Mouse (Mus musculus): Measurements from ENCODE around the gene Olfr1164.

DNA sequence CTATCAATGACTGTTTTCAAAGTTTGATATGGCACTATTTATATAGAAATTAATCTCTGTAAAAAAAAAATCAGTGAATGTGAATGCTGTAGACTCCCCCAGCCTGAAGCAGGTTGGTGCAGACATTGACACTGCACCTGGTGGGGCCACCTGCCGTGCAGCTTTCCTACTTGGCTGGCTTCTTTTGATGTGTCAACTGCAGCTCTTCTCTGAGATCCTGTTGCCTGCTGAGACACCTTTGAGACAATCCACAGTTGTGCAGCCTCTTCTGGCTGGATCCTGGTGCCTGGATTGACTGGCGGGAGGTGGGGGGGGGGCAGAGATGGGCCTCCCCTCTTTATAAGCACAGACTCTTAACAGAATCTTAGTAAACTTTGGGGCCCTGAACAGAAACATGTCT lies 30.2 kb downstream of the Olfr1164 start:
- no peak for TF ChIP-seq CTCF (IDR thresholded peaks at IDR 0.05; ENCODE audit: extremely low read depth, insufficient read length, insufficient replicate concordance, low read depth, low read length)
- TF ChIP-seq POLR2A (IDR thresholded peaks at IDR 0.05; ENCODE audit: low read depth, low read length): no peak

All from small intestine, adult 2 months (tissue).